Mouse (Mus musculus): ENCODE results near the gene Gm3417.
"Not testable (repeated sequence)": the region's sequence is repeated elsewhere in the genome, so short reads cannot be mapped to it uniquely, and the experiment has no call there.

GRCm38 (mm10) chr17:14990116-14990702 is 11.6 kb upstream of the Gm3417 start:
- not testable (repeated sequence) for TF ChIP-seq CTCF, EP300 (IDR thresholded peaks at IDR 0.05; ENCODE audit: low read depth)

Data from heart, postnatal 0 days (tissue).